Mouse (Mus musculus): ENCODE results near the gene 2210011C24Rik. TPM values are rescaled to one million over a fixed set of nuclear protein-coding genes. Genes with fewer than 3 reads are reported as not detected.

The 2210011C24Rik gene
- polyA plus RNA-seq, 1 experiment from 2014 or later, result not detected

MicroRNAs encoded within 50 kb of the gene (microRNA counts, 519-probe panel; counts per million panel counts)
- microRNA mmu-miR-1199, result not detected

Small RNA genes lying within 50 kb of the gene (microRNA-seq; reads per million reads assigned to microRNA genes)
- gene Mir1199, result not detected
- 1.0 reads per million for gene Mir8111

Other genes with a start within 250 kb of the 2210011C24Rik start
- 57.4 and 60.4 TPM in 2 replicates for gene Adgrl1, start 112.1 kb downstream of the 2210011C24Rik start, polyA plus RNA-seq (2015; fragmentation: Nextera tagmentation; extraction: Ambion mirVana)
- 0.63 and 1.3 TPM in 2 replicates for gene Gm10644, start 57.0 kb downstream of the 2210011C24Rik start, polyA plus RNA-seq (2015; fragmentation: Nextera tagmentation; extraction: Ambion mirVana)
- gene Asf1b, start 56.7 kb downstream of the 2210011C24Rik start, polyA plus RNA-seq (2015; fragmentation: Nextera tagmentation; extraction: Ambion mirVana), result 14.8 and 19.5 TPM in 2 replicates
- 164 TPM in 2 replicates for gene Prkaca, start 39.2 kb downstream of the 2210011C24Rik start, polyA plus RNA-seq (2015; fragmentation: Nextera tagmentation; extraction: Ambion mirVana)
- 8.1 and 9.7 TPM in 2 replicates for gene Samd1, start 14.5 kb downstream of the 2210011C24Rik start, polyA plus RNA-seq (2015; fragmentation: Nextera tagmentation; extraction: Ambion mirVana)
- gene 1700067K01Rik, start 10.7 kb downstream of the 2210011C24Rik start, polyA plus RNA-seq (2015; fragmentation: Nextera tagmentation; extraction: Ambion mirVana), result 1.1 and 1.3 TPM in 2 replicates
- gene Palm3, start 9.3 kb upstream of the 2210011C24Rik start, polyA plus RNA-seq (2015; fragmentation: Nextera tagmentation; extraction: Ambion mirVana), result 2.0 and 3.0 TPM in 2 replicates
- 0.65 and 0.79 TPM in 2 replicates for gene Il27ra, start 30.4 kb upstream of the 2210011C24Rik start, polyA plus RNA-seq (2015; fragmentation: Nextera tagmentation; extraction: Ambion mirVana)
- gene Rln3, start 32.8 kb upstream of the 2210011C24Rik start, polyA plus RNA-seq (2015; fragmentation: Nextera tagmentation; extraction: Ambion mirVana), result not detected in 2 replicates
- gene Gm10643, start 53.0 kb upstream of the 2210011C24Rik start, polyA plus RNA-seq (2015; fragmentation: Nextera tagmentation; extraction: Ambion mirVana), result 1.0 and 1.1 TPM in 2 replicates
- 8.7 and 11.3 TPM in 2 replicates for gene Rfx1, start 54.7 kb upstream of the 2210011C24Rik start, polyA plus RNA-seq (2015; fragmentation: Nextera tagmentation; extraction: Ambion mirVana)
- gene Dcaf15, start 92.6 kb upstream of the 2210011C24Rik start, polyA plus RNA-seq (2015; fragmentation: Nextera tagmentation; extraction: Ambion mirVana), result 16.0 and 20.6 TPM in 2 replicates
- 0.31 and 0.38 TPM in 2 replicates for gene Podnl1, start 113.8 kb upstream of the 2210011C24Rik start, polyA plus RNA-seq (2015; fragmentation: Nextera tagmentation; extraction: Ambion mirVana)
- 35.4 and 43.8 TPM in 2 replicates for gene Cc2d1a, start 135.8 kb upstream of the 2210011C24Rik start, polyA plus RNA-seq (2015; fragmentation: Nextera tagmentation; extraction: Ambion mirVana)
- 2.6 and 3.5 TPM in 2 replicates for gene 4930432K21Rik, start 135.9 kb upstream of the 2210011C24Rik start, polyA plus RNA-seq (2015; fragmentation: Nextera tagmentation; extraction: Ambion mirVana)
- gene Nanos3, start 173.0 kb upstream of the 2210011C24Rik start, polyA plus RNA-seq (2015; fragmentation: Nextera tagmentation; extraction: Ambion mirVana), result 3.2 and 4.7 TPM in 2 replicates
- gene Zswim4, start 224.9 kb upstream of the 2210011C24Rik start, polyA plus RNA-seq (2015; fragmentation: Nextera tagmentation; extraction: Ambion mirVana), result 40.1 and 41.8 TPM in 2 replicates
- gene D8Ertd738e, start 237.5 kb upstream of the 2210011C24Rik start, polyA plus RNA-seq (2015; fragmentation: Nextera tagmentation; extraction: Ambion mirVana), result 214 and 231 TPM in 2 replicates
- gene Mri1, start 245.2 kb upstream of the 2210011C24Rik start, polyA plus RNA-seq (2015; fragmentation: Nextera tagmentation; extraction: Ambion mirVana), result 46.5 and 57.1 TPM in 2 replicates